Mouse (Mus musculus) lung, postnatal 0 days (tissue): ENCODE data around the gene Bend5. TPM values are rescaled to one million over a fixed set of nuclear protein-coding genes. Genes with fewer than 3 reads are reported as not detected.
A peak's percentile ranks its signal among the peaks of the same experiment; 100 is the strongest.

Source experiments
- ATAC-seq: fragments of 200-750 bp; cut with Nextera tagmentation; 2 replicates; pipeline ENCODE4 v1.8.0; 2017; ENCODE audit warnings: moderate library complexity
- DNase-seq: peaks from one replicate; pipeline ENCODE4 v3.0.0-alpha.2; 2016; ENCODE audit warnings: low spot score
- H3K27ac ChIP-seq: fragments of 300-500 bp; sonication (generic); 2 replicates; pipeline ENCODE4 v1.5.1; 2014; ENCODE audit warnings: antibody characterized with exemption, mild to moderate bottlenecking, low read length, mixed read lengths
- H3K27me3 ChIP-seq: fragments of 300-500 bp; sonication (generic); replicated peaks from 2 replicates; pipeline ENCODE4 v1.6.1; 2014; ENCODE audit warnings: low read length, mixed read lengths; ENCODE audit not compliant: insufficient read depth
- H3K36me3 ChIP-seq: fragments of 300-500 bp; sonication (generic); 2 replicates; pipeline ENCODE4 v1.6.1; 2014; ENCODE audit warnings: low read length, mixed read lengths; ENCODE audit not compliant: insufficient read depth
- H3K4me1 ChIP-seq: fragments of 300-500 bp; sonication (generic); 2 replicates; pipeline ENCODE4 v1.6.1; 2014; ENCODE audit warnings: antibody characterized with exemption, low read depth, low read length, mixed read lengths; ENCODE audit not compliant: insufficient read depth
- H3K4me2 ChIP-seq: fragments of 300-500 bp; sonication (generic); replicated peaks from 2 replicates; pipeline ENCODE4 v1.6.1; 2014; ENCODE audit warnings: low read depth, mild to moderate bottlenecking, low read length, moderate library complexity, mixed read lengths
- H3K4me3 ChIP-seq: fragments of 300-500 bp; sonication (generic); 2 replicates; pipeline ENCODE4 v1.5.1; 2014; ENCODE audit warnings: low read depth, low read length
- H3K9ac ChIP-seq: fragments of 300-500 bp; sonication (generic); replicated peaks from 2 replicates; pipeline ENCODE4 v1.6.1; 2014; ENCODE audit warnings: low read depth, mild to moderate bottlenecking
- H3K9me3 ChIP-seq: fragments of 300-500 bp; sonication (generic); 2 replicates; pipeline ENCODE4 v1.6.1; 2016; ENCODE audit warnings: low read length, mixed read lengths
- CTCF ChIP-seq: IDR thresholded peaks from 2 replicates; pipeline ENCODE4 v1.5.1; 2016; ENCODE audit warnings: antibody characterized with exemption, mild to moderate bottlenecking
- EP300 ChIP-seq: IDR thresholded peaks from 2 replicates; pipeline ENCODE4 v1.6.1; 2016; ENCODE audit warnings: antibody characterized with exemption, mild to moderate bottlenecking, control low read depth
- WGBS: fragments of 180-500 bp; shearing (Covaris S2); extraction: QIAGEN DNeasy Blood & Tissue Kit; methylation state at CpG from one replicate; pipeline ENCODE4 v1.1.7; 2014; 5-methylcytosine and 5-hydroxymethylcytosine counted together
- polyA plus RNA-seq: library from polyadenylated mRNA; unstranded; fragments of >200 nt; fragmentation: Nextera tagmentation; extraction: Ambion mirVana; gene quantifications from 2 replicates; pipeline ENCODE4 v1.2.1, GENCODE M21; 2015

Gene Bend5
- polyA plus RNA-seq, 1 experiment from 2014 or later = 13.3 TPM

DNA sequence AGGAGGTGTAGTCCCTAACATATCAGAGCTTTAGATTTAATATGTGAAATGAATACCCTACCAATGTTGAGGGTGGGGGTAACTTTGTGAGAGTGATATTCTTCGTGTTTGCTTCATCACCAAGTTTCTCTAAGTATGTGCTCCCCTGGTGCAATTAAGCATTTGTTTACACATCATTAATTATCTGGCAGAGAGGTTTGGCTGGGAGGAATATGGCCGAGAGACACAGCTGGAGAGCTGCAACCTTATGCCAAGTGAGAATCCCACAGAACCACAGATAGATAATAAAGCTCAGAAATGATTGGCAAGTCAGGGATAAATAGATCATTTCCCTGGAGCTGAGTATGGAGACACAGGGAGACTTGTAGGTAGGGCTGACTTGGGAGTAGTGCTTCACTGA lies 14.1 kb upstream of the Bend5 start:
- no peak overlapping the region for H3K4me3 ChIP-seq
- no peak overlapping the region for H3K9ac ChIP-seq
- no peak overlapping the region for H3K27ac ChIP-seq
- ATAC-seq (no peak), DNase-seq (no peak)
- no peaks in the 10 kb centered on the region for H3K27me3 ChIP-seq
- WGBS = 28% methylated on average over 2 of the region's 2 CpGs
- no peak overlapping the region for H3K4me2 ChIP-seq
- no peaks in the 10 kb centered on the region for H3K9me3 ChIP-seq
- no peaks in the 10 kb centered on the region for H3K36me3 ChIP-seq
- H3K4me1 ChIP-seq = no peaks in the 10 kb centered on the region
- TF ChIP-seq EP300 (no peak), CTCF (no peak)

DNA sequence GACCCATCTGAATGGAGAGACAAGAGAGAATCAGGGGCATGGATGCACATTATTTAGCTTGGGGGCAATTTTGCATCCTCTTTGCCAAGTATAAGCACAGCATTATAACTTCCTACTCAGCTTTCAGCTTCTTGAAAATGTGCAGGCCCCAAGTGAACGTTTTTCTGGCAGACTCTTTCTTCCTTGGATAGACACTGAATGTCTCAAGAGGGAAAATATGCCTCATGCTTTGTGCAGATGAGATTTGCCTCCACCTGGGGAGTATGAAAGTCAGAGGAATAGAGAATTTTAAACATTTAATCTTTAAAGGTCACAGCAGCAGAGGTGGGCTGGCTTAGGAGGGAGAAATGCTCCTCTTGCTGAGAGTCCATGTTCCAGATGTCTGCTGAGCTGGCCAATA lies 11.6 kb upstream of the Bend5 start:
- Histone ChIP-seq H3K4me3 (no peak overlapping the region), H3K36me3 (no peaks in the 10 kb centered on the region), H3K27me3 (no peaks in the 10 kb centered on the region), H3K4me2 (no peak overlapping the region), H3K27ac (no peak overlapping the region), H3K4me1 (no peaks in the 10 kb centered on the region), H3K9me3 (no peaks in the 10 kb centered on the region), H3K9ac (no peak overlapping the region)
- TF ChIP-seq EP300 (no peak), CTCF (no peak)
- ATAC-seq (no peak), DNase-seq (no peak)
- WGBS = 42% methylated on average over 1 of the region's 1 CpGs

DNA sequence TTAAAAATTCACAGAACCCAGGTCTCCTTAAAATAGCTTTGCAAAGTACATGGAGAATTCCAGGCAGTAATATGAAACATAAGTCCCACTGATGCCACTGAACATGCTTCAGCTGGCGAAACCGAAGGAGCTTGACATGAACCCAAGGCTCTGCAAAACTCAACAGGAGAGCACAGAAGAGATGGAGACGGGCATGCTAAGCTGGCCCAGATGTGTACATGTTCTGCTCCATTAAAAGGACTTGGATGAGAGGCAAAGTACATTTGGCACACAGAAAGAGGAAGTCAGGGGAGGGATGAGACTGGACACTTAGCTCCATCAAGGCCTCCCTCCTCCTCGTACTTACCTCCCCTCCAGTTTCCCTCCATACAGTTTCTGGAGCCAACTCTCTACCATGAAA lies 4.1 kb upstream of the Bend5 start:
- no peaks in the 10 kb centered on the region for H3K27me3 ChIP-seq
- H3K4me2 ChIP-seq = no peak overlapping the region
- ATAC-seq (no peak), DNase-seq (no peak)
- no peak overlapping the region for H3K4me3 ChIP-seq
- TF ChIP-seq EP300 (no peak), CTCF (no peak)
- H3K27ac ChIP-seq = no peak overlapping the region
- no peak overlapping the region for H3K9ac ChIP-seq
- WGBS = 73% methylated on average over 4 of the region's 4 CpGs
- no peaks in the 10 kb centered on the region for H3K36me3 ChIP-seq
- H3K9me3 ChIP-seq = no peaks in the 10 kb centered on the region
- H3K4me1 ChIP-seq = no peaks in the 10 kb centered on the region

DNA sequence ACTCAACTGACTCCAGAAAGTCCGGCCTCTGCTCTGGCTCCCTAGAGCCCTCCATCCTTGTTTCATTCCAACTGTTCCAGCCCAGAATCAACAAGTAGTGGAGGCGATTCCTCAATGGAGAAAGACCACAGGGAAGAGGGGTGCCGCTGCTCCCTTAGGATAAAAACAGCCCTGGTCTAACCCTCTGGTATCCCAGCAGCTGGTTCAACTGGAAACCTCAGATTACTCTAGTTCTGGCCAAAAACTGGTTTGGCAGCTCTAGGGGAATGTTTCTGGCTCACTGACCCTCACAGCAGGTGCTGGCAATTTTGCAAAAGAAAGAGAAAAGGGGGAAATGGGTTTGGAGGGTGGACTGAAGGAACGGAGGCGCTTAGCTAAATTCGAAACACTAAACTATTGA lies 407 bp upstream of the Bend5 start:
- peak; percentile 32 for ATAC-seq
- Histone ChIP-seq H3K36me3 (no peaks in the 10 kb centered on the region), H3K27ac (peak overlapping the region; percentile 8; the same call in 1 of the 2 replicates), H3K9me3 (no peaks in the 10 kb centered on the region), H3K4me3 (peak overlapping the region; percentile 76), H3K4me2 (peak overlapping the region; percentile 74), H3K27me3 (no peaks in the 10 kb centered on the region), H3K4me1 (no peaks in the 10 kb centered on the region), H3K9ac (peak overlapping the region; percentile 81)
- no peak for TF ChIP-seq EP300
- no peak for DNase-seq
- 1% methylated on average over 6 of the region's 6 CpGs for WGBS

DNA sequence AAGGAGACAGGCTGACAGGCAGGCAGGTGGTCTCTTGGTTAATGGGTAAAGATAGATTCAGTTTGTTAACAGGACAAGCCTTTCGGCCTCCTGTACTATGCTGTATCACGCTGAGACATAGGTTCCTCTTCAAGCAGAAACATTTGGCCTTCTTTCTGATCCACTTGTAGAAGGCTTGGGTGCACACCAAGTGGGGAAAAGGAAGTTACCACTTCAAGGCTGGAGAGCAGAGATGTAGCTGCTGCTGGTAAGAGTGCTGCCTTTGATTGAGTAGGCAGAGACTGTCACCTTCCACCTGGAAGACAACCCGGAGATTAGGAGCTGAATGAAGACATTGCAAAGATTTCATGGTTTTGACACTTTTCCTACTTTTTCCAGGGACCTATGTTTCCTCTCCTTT lies 1.3 kb downstream of the Bend5 start:
- H3K27me3 ChIP-seq = no peaks in the 10 kb centered on the region
- no peak for ATAC-seq
- peak overlapping the region; percentile 74 for H3K4me2 ChIP-seq
- no peak overlapping the region for H3K9ac ChIP-seq
- H3K9me3 ChIP-seq = no peaks in the 10 kb centered on the region
- DNase-seq = no peak
- 51% methylated on average over 3 of the region's 3 CpGs for WGBS
- H3K36me3 ChIP-seq = no peaks in the 10 kb centered on the region
- H3K27ac ChIP-seq = no peak overlapping the region
- TF ChIP-seq EP300 (no peak), CTCF (no peak)
- H3K4me3 ChIP-seq = no peak overlapping the region
- no peaks in the 10 kb centered on the region for H3K4me1 ChIP-seq

DNA sequence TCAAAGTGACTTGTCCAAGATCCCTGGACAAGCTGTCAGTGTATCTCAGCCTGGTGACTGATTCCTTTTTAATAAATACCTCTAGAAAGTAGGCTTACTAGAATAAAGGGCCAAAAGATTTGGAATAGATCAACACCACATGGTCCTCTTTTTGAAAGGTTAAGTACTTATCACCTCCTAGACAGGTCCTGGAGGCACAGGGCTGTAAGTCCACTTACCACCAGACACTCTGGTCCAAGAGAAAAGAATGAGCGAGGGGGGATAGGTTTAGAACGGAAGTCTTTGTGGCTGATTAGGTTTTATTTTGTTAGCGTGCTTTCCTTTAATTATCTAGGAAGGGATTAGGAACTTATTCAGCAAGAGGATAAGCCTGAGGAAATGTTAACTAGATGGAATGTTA lies 1.7 kb downstream of the Bend5 start:
- whole genome bisulfite sequencing = 76% methylated on average over 3 of the region's 3 CpGs
- Histone ChIP-seq H3K9ac (no peak overlapping the region), H3K4me3 (no peak overlapping the region), H3K36me3 (no peaks in the 10 kb centered on the region), H3K27ac (no peak overlapping the region), H3K9me3 (no peaks in the 10 kb centered on the region), H3K27me3 (no peaks in the 10 kb centered on the region), H3K4me1 (no peaks in the 10 kb centered on the region), H3K4me2 (no peak overlapping the region)
- DNase-seq = no peak
- no peak for TF ChIP-seq EP300
- no peak for TF ChIP-seq CTCF
- ATAC-seq = no peak

DNA sequence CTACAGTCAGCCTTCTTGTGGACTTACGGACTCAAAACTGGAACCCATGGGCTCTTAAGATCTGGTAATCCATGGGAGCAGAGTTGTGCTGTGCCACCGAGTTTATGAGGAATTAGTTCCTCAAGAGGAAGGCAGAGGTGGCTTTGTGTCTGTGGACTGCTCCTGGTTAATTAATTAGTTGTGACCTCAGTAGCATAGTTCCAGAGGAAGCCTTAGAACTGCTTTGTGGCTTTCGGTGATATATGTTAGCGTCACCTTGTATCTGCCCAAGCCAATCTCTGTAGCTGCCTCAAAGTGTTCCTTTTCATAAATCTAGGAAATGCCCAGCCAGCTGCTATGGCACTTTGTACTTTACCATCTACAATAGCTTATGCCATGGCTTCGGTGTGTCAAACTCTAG lies 2.9 kb downstream of the Bend5 start:
- TF ChIP-seq EP300 = no peak
- TF ChIP-seq CTCF = no peak
- Histone ChIP-seq H3K4me1 (no peaks in the 10 kb centered on the region), H3K4me3 (no peak overlapping the region)

More for the DNA sequence above, 2.9 kb downstream of the Bend5 start:
- DNase-seq (no peak), ATAC-seq (no peak)
- Histone ChIP-seq H3K4me2 (no peak overlapping the region), H3K27ac (no peak overlapping the region), H3K9me3 (no peaks in the 10 kb centered on the region), H3K36me3 (no peaks in the 10 kb centered on the region), H3K9ac (no peak overlapping the region), H3K27me3 (no peaks in the 10 kb centered on the region)
- WGBS = 87% methylated on average over 5 of the region's 5 CpGs
